Mouse (Mus musculus) thymus, adult 2 months (tissue): ENCODE data around the gene Gm20388.
A peak's percentile ranks its signal among the peaks of the same experiment; 100 is the strongest.

Experiments
- CTCF ChIP-seq: fragments of 200-500 bp; IDR thresholded peaks from 2 replicates; pipeline ENCODE4 v1.5.1; 2012; ENCODE audit warnings: mild to moderate bottlenecking, control low read depth, low read length, moderate library complexity, borderline replicate concordance; ENCODE audit not compliant: control insufficient read depth, poor library complexity, insufficient read depth; ENCODE audit errors: extremely low read depth
- POLR2A ChIP-seq: fragments of 200-500 bp; IDR thresholded peaks from 2 replicates; pipeline ENCODE4 v1.6.1; 2012; ENCODE audit warnings: mild to moderate bottlenecking, low read length, control low read depth, moderate library complexity; ENCODE audit not compliant: control insufficient read depth, poor library complexity, insufficient read depth; ENCODE audit errors: extremely low read depth

- TF ChIP-seq POLR2A: no peak
- peak; percentile 28; the same call in 1 of the 2 replicates for TF ChIP-seq CTCF
These were observed 2522.7 kb downstream of the Gm20388 start for GRCm38 (mm10) chr8:122433269-122433905.
